Mouse (Mus musculus) limb, embryonic 11.5 days (tissue): ENCODE results near the gene Myo1f. TPM values are rescaled to one million over a fixed set of nuclear protein-coding genes. Genes with fewer than 3 reads are reported as not detected.
A peak's percentile ranks its signal among the peaks of the same experiment; 100 is the strongest.

Experiments
- ATAC-seq: fragments of 200-750 bp; cut with Nextera tagmentation; 2 replicates; pipeline ENCODE4 v1.8.0; 2017; ENCODE audit warnings: low read depth; ENCODE audit not compliant: insufficient number of reproducible peaks, low FRiP score, low TSS enrichment
- DNase-seq: peaks from one replicate; pipeline ENCODE4 v3.0.0-alpha.2; 2015; ENCODE audit warnings: low spot score
- H3K27ac ChIP-seq: fragments of 300-500 bp; sonication (generic); replicated peaks from 2 replicates; pipeline ENCODE4 v1.5.1; 2014; ENCODE audit warnings: low read depth, mild to moderate bottlenecking, low read length
- H3K27me3 ChIP-seq: fragments of 300-500 bp; sonication (generic); 2 replicates; pipeline ENCODE4 v1.6.1; 2014; ENCODE audit warnings: mild to moderate bottlenecking, low read length, mixed read lengths; ENCODE audit not compliant: control insufficient read depth, insufficient read depth
- H3K36me3 ChIP-seq: fragments of 300-500 bp; sonication (generic); 2 replicates; pipeline ENCODE4 v1.6.1; 2014; ENCODE audit warnings: mild to moderate bottlenecking, low read length, moderate library complexity, mixed read lengths; ENCODE audit not compliant: control insufficient read depth, insufficient read depth
- H3K4me1 ChIP-seq: fragments of 300-500 bp; sonication (generic); 2 replicates; pipeline ENCODE4 v1.6.1; 2014; ENCODE audit warnings: low read length, mixed read lengths; ENCODE audit not compliant: control insufficient read depth, insufficient read depth
- H3K4me2 ChIP-seq: fragments of 300-500 bp; sonication (generic); 2 replicates; pipeline ENCODE4 v1.6.1; 2014; ENCODE audit warnings: low read depth, mild to moderate bottlenecking, moderate library complexity; ENCODE audit not compliant: severe bottlenecking
- H3K4me3 ChIP-seq: fragments of 300-500 bp; sonication (generic); 2 replicates; pipeline ENCODE4 v1.5.1; 2014; ENCODE audit warnings: low read depth, low read length
- H3K9ac ChIP-seq: fragments of 300-500 bp; sonication (generic); 2 replicates; pipeline ENCODE4 v1.6.1; 2014; ENCODE audit warnings: mild to moderate bottlenecking, low read length
- H3K9me3 ChIP-seq: fragments of 300-500 bp; sonication (generic); 2 replicates; pipeline ENCODE4 v1.6.1; 2016; ENCODE audit warnings: low read length; ENCODE audit not compliant: control insufficient read depth
- WGBS: fragments of 180-500 bp; shearing (Covaris S2); extraction: QIAGEN DNeasy Blood & Tissue Kit; methylation state at CpG from one replicate; pipeline ENCODE4 v1.1.7; 2014; 5-methylcytosine and 5-hydroxymethylcytosine counted together
- polyA plus RNA-seq: library from polyadenylated mRNA; unstranded; fragments of >200 nt; fragmentation: Nextera tagmentation; extraction: Ambion mirVana; gene quantifications from 2 replicates; pipeline ENCODE4 v1.2.1, GENCODE M21; 2014

Myo1f gene
- polyA plus RNA-seq, result 1.1 and 1.5 TPM in 2 replicates

- no peaks in the 10 kb centered on the region for H3K27me3 ChIP-seq
- ATAC-seq, result no peak
These were observed at the start of gene Myo1f for GRCm38 (mm10) chr17:33555223-33555855. TSS of gene Myo1f (plus strand) at chr17:33555707.

GRCm38 (mm10) chr17:33508386-33508785, 47.1 kb upstream of the Myo1f start:
- no peak overlapping the region for H3K4me3 ChIP-seq
- WGBS, result 92% methylated on average over 1 of the region's 1 CpGs
- ATAC-seq (no peak), DNase-seq (no peak)
- no peak overlapping the region for H3K27ac ChIP-seq
- H3K9ac ChIP-seq, result no peak overlapping the region
- H3K9me3 ChIP-seq, result no peaks in the 10 kb centered on the region
- H3K36me3 ChIP-seq, result no peaks in the 10 kb centered on the region
- H3K4me1 ChIP-seq, result no peaks in the 10 kb centered on the region
- H3K27me3 ChIP-seq, result no peaks in the 10 kb centered on the region
- no peak overlapping the region for H3K4me2 ChIP-seq

More at GRCm38 (mm10) chr17:33555223-33555855, at the start of gene Myo1f:
- Histone ChIP-seq H3K9me3 (no peaks in the 10 kb centered on the region), H3K4me1 (no peaks in the 10 kb centered on the region), H3K4me2 (no peak within 1 kb of the TSS), H3K36me3 (peaks cover 2% of the 10 kb centered on the region; the same call in 1 of the 2 replicates), H3K27ac (no peak within 1 kb of the TSS), H3K4me3 (no peak within 1 kb of the TSS), H3K9ac (no peak within 1 kb of the TSS)
- DNase-seq, result no peak
- 36% methylated on average over 6 of the region's 6 CpGs for WGBS

GRCm38 (mm10) chr17:33510172-33510571, 45.3 kb upstream of the Myo1f start:
- Histone ChIP-seq H3K9ac (no peak overlapping the region), H3K4me2 (no peak overlapping the region), H3K27ac (no peak overlapping the region), H3K27me3 (no peaks in the 10 kb centered on the region), H3K36me3 (no peaks in the 10 kb centered on the region), H3K4me3 (no peak overlapping the region), H3K9me3 (no peaks in the 10 kb centered on the region), H3K4me1 (no peaks in the 10 kb centered on the region)
- WGBS, result 85% methylated on average over 5 of the region's 5 CpGs
- no peak for DNase-seq
- no peak for ATAC-seq

GRCm38 (mm10) chr17:33512441-33513415, 42.8 kb upstream of the Myo1f start:
- no peak for ATAC-seq
- Histone ChIP-seq H3K9me3 (no peaks in the 10 kb centered on the region), H3K4me1 (no peaks in the 10 kb centered on the region), H3K4me3 (no peak overlapping the region), H3K9ac (no peak overlapping the region), H3K4me2 (no peak overlapping the region), H3K27me3 (no peaks in the 10 kb centered on the region), H3K27ac (no peak overlapping the region), H3K36me3 (no peaks in the 10 kb centered on the region)
- no peak for DNase-seq
- WGBS, result 53% methylated on average over 2 of the region's 2 CpGs

GRCm38 (mm10) chr17:33513874-33514273, 41.6 kb upstream of the Myo1f start:
- Histone ChIP-seq H3K27me3 (no peaks in the 10 kb centered on the region), H3K36me3 (no peaks in the 10 kb centered on the region), H3K4me3 (no peak overlapping the region), H3K9me3 (no peaks in the 10 kb centered on the region), H3K27ac (no peak overlapping the region), H3K9ac (no peak overlapping the region), H3K4me2 (no peak overlapping the region), H3K4me1 (no peaks in the 10 kb centered on the region)
- WGBS, result 85% methylated on average over 5 of the region's 5 CpGs
- DNase-seq, result no peak
- no peak for ATAC-seq

GRCm38 (mm10) chr17:33520366-33520765, 35.1 kb upstream of the Myo1f start:
- Histone ChIP-seq H3K27ac (no peak overlapping the region), H3K4me1 (peaks cover 7% of the 10 kb centered on the region), H3K9me3 (no peaks in the 10 kb centered on the region), H3K36me3 (no peaks in the 10 kb centered on the region), H3K27me3 (no peaks in the 10 kb centered on the region), H3K9ac (no peak overlapping the region), H3K4me3 (no peak overlapping the region), H3K4me2 (no peak overlapping the region)
- 49% methylated on average over 1 of the region's 1 CpGs for WGBS
- DNase-seq (no peak), ATAC-seq (no peak)

- peak overlapping the region; percentile 94 for H3K27ac ChIP-seq
- ATAC-seq (peak; percentile 23; the same call in 1 of the 2 replicates), DNase-seq (peak; percentile 66)
- no peaks in the 10 kb centered on the region for H3K9me3 ChIP-seq
- H3K27me3 ChIP-seq, result no peaks in the 10 kb centered on the region
- H3K9ac ChIP-seq, result peak overlapping the region; percentile 77
- peaks cover 5% of the 10 kb centered on the region; the same call in 1 of the 2 replicates for H3K36me3 ChIP-seq
- peak overlapping the region; percentile 77 for H3K4me2 ChIP-seq
- WGBS, result 2% methylated on average over 12 of the region's 13 CpGs
- peak overlapping the region; percentile 63 for H3K4me3 ChIP-seq
- peaks cover 14% of the 10 kb centered on the region for H3K4me1 ChIP-seq
These were observed 32.0 kb upstream of the Myo1f start for GRCm38 (mm10) chr17:33523431-33523917.
